Mouse (Mus musculus) layer of hippocampus, postnatal 10 days (tissue): ENCODE measurements around the gene Slc35d3. TPM values are rescaled to one million over a fixed set of nuclear protein-coding genes. Genes with fewer than 3 reads are reported as not detected.

Experiments used
- DNase-seq, 2 experiments: peaks; one replicate each; pipeline ENCODE4 v3.0.0; 2021; ENCODE audit warnings: low spot score in 2 of 2
- total RNA-seq, 2 experiments: library from RNA; stranded (reverse); gene quantifications; 2 replicates each; pipeline ENCODE4 v1.2.3; 2021

The Slc35d3 gene
- total RNA-seq, 2 experiments from 2014 or later = 0.49 to 0.53 TPM

DNA sequence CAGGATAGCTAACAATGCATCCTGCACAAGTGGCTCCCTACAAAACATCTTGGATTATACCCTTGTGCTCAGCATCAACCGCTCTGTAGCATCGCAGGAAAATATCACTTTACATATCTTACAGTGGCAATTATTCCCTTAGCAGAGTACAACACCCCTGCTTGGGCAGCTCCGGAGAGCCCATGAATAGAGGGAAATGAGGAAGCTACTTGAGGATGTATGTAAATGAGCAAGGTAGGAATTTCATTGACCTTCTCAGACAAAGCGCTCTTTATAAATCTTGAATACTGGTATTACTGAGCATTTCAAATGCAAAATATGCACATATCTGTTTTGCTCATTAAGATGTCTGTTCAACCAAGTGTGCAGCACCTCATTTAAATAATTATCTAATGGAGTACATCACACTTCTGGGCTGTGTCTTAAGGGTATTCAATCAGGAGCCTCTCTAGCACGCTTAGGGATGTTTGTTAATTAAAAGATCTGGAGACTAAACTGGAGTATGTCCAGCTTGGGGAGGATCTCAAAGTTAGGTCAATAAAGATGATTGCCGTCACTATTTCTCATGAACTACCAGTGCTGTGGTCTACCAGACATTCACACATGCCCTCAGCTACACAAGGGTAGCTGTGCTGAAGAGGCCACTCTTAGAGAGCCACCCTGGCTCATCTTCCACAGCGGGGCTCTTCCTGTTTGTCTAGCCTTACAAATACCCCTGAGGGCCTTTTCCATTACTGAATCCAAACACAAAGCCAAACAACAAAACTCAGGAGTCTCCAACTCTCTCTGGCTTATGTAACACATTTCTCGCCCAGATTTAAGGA, 15.2 kb downstream of the Slc35d3 start:
- DNase-seq = no peak

DNA sequence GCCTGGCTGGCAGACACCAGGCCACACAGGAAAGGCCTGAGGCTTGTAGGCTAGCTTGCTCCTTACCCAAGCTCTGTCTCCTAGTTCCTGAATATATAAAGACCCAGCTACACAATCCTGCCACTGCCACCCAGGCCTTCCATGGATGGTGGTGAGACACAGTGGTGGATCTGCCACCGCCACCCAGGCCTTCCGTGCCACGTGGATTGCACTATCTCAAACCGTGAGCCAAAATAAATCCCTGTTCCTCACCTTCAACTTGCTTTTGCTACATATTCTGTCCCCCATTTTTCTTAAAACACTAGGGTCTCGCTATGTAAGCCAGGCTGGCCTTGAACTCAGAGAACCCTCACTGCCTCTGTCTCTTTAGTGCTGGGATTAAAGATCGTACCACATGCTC, 17.0 kb downstream of the Slc35d3 start:
- DNase-seq = no peak

DNA sequence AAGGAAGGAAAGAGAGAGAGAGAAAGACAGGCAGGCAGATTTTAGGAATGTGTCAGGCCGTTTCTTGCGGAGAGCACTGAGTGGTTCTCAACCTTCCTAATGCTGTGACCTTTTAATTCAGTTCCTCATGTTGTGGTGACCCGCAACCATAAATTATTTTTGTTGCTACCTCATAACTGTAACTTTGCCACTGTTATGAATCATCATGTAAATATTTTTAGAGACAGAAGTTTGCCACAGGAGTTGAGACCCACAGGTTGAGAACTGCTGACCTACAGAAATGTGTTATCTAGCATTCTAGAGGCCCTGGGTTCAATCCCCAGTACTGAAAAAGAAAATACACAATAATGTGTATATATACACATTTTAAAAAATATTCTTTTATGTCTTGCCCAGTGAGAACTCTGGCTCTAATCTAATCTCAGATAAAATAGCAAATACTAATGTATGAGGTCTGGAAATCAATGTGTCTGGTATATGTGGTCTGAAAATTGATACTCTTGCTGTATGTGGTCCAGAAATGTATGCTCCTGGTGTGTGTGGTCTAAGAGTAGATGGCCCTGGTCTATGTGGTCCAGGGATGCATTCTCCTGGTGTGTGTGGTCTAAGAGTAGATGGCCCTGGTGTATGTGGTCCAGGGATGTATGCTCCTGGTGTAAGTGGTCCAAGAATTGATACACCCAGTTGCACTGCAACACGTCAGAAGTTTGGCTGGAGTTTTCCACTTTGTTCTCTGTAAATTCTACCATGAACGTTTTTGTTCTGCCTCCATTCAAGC, 20.0 kb downstream of the Slc35d3 start:
- no peak for DNase-seq

DNA sequence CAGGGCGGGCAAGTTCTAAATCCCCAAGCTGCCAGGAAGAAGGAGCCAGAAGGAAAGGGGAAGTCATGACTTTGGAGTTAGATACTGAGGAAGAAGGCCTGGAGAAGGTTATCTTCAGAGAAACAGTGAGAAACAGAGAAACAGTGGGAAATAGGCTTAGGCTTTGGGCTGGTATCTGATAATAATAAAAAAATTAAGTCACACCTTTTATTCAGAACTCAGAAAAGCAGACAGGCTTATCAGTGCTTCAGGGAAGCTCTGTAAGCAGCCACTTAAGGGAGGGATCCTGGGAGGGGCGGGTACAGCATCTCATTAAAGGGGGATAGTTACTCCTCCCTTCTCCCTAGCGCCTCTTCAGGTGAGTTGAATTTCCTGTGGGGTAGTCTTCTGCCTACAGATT, 30.3 kb downstream of the Slc35d3 start:
- no peak for DNase-seq

DNA sequence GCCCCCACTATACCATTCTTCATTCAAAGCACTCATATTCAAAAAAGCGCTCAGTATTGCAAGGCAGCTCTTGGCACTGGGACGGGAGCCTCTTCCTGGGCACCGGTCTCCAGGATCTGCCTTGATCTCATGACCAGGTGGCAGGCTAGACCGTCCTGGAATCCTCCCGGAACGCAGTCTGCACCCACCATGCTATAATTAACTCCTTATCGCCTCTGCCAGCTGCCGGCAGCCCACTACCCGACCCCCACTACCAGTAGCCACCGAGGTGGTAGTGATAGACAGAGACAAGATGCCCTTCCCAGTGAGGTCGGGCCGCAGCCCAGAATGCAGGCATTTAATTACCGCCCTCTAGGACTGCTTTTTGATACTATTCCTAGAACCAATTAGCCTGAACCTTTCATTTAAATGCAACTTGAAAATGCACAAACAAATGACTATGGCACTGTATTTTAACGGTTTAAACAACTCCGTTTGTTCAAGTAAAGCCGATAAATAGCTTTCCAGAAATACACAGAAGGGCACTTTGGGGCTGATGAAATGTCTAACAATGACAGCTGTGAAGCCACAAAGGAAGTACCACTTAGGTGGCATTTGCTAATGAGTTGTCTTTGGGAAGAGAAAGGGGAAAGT, 32.4 kb downstream of the Slc35d3 start:
- no peak for DNase-seq

DNA sequence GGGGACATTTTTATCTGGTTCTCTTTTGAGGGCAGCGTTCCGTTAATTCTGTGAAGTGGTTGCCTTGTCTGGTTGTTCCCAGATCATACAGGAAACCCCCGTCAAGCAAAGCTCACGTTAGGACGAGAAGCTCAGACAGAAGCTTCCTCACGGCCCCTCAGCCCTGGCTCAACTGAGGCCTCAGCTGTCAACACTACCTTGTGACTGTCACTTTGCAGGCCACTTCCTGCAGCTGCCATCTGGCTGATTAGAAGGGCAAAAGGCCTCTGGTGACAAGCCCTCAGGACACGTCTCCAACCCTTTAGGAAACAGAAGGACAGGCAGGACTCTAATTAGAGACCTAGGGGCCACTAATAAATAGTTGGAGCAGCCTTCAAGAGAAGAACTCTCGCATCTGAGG, 35.9 kb downstream of the Slc35d3 start:
- no peak for DNase-seq

DNA sequence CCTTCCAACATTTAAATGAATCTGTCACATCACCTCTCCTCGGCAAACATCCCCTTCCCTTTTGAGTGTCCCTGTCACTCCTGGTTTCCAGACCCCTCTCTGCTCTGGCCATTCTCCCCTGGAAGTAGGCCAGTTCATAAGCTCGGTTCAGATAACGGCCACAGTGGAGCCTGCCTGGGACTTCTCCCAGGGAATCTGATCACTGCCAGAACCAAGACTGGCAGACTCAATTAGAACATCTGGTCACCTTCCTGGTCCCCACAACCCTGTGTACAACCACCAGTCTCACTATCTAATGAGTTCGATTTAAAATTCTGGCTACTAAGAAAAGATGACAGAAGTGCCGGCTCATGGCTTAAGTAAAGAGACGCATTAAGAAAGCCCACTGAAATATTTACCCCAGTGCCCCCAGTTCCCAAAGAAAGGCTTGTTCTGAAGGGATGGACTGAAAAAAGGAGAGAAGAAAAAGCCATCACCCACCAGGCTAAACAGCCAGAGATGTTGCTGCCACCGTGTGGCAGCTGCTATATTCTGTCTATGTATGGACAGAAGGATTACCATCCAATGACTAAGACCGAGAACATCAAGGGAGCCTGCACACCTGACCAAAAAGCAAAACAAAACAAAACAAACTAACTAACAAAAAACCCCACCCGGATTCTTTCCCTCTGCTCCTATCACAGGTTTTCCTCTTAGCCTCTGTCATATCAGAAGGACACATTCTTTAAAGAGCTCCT, 39.7 kb downstream of the Slc35d3 start:
- DNase-seq = peak; percentile 33 to 55

DNA sequence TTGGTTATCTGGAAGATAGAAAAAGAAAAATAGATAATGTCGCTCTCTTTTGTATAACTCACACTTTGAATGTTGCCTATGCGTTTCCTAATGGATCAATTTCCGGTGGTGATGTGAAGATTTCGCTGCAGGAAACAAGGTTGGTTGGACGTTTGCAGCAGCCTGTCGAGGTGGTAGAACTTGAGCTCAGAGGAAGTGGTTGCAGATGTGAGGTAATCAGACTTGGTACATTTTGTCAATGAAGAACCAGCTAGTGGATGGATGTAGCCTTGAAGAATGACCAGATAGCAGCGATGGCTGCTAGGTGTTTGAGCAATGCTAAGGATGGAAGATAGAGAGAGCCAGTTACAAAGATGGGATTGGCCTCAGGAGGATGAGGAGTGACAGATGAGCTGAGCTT, 46.5 kb downstream of the Slc35d3 start:
- no peak for DNase-seq

DNA sequence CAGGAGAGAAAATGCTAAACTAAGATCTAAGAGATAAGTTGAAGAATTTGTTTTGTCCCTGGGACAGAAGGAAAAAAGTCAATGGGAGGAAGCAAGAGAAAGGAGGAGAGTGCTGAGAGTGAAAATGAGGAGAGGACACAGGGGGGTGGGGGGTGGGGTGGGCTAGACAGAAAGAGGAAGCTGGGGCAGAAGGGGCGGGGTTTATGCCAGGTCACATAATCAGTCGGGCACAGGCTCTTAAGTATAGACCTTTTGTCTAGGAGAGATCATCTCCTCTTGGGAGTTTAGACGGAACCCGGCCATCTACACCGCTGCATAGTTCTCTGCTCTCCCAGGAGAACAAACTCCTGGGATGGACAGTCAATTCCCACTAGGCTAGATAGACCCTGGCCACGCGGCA, 48.3 kb downstream of the Slc35d3 start:
- no peak for DNase-seq

Other genes with a start within 250 kb of the Slc35d3 start
- not detected for gene Il22ra2, start 229.5 kb downstream of the Slc35d3 start, total RNA-seq
- not detected for gene Il20ra, start 138.9 kb downstream of the Slc35d3 start, total RNA-seq
- gene Pex7, start 56.2 kb upstream of the Slc35d3 start, total RNA-seq = 10 to 100 TPM; 23.5 to 26.5 TPM
- gene Map3k5, start 83.0 kb upstream of the Slc35d3 start, total RNA-seq = 10 to 100 TPM; 18.6 to 19.0 TPM